Mouse (Mus musculus) liver, adult 2 months (tissue): ENCODE measurements at regions not wholly inside any gene's neighbourhood (a gene's known extent, or its start where the extent isn't known, plus 50 kb on each side); places are given as distances from the start of the nearest gene placed in this dataset.

Experiments used
- DNase-seq: peaks from one replicate; pipeline ENCODE4 v3.0.0-alpha.2; 2011; ENCODE audit warnings: low read depth, low spot score; ENCODE audit errors: extremely low read depth
- H3K27ac ChIP-seq: fragments of 200-500 bp; replicated peaks from 2 replicates; pipeline ENCODE4 v1.5.1; 2012; ENCODE audit warnings: low read depth, mild to moderate bottlenecking, control low read depth, inconsistent platforms, low read length; ENCODE audit not compliant: insufficient read depth
- H3K27me3 ChIP-seq: fragments of 200-500 bp; 2 replicates; pipeline ENCODE4 v1.6.1; 2012; ENCODE audit warnings: mild to moderate bottlenecking, moderate library complexity, low read length, inconsistent platforms; ENCODE audit not compliant: control insufficient read depth, insufficient read depth
- H3K36me3 ChIP-seq: fragments of 200-500 bp; 2 replicates; pipeline ENCODE4 v1.6.1; 2012; ENCODE audit warnings: low read length, inconsistent platforms; ENCODE audit not compliant: control insufficient read depth, insufficient read depth
- H3K4me1 ChIP-seq: fragments of 200-500 bp; 2 replicates; pipeline ENCODE4 v1.6.1; 2011; ENCODE audit warnings: low read length; ENCODE audit not compliant: control insufficient read depth, insufficient read depth
- H3K4me3 ChIP-seq: fragments of 200-500 bp; 2 replicates; pipeline ENCODE4 v1.5.1; 2011; ENCODE audit warnings: low read depth, mild to moderate bottlenecking, control low read depth, low read length, moderate library complexity; ENCODE audit not compliant: insufficient read depth
- H3K79me2 ChIP-seq: fragments of 200-500 bp; 2 replicates; pipeline ENCODE4 v1.6.1; 2012; ENCODE audit warnings: inconsistent platforms, mild to moderate bottlenecking, low read length, moderate library complexity; ENCODE audit not compliant: control insufficient read depth, insufficient read depth
- H3K9ac ChIP-seq: fragments of 200-500 bp; 2 replicates; pipeline ENCODE4 v1.6.1; 2012; ENCODE audit warnings: low read depth, mild to moderate bottlenecking, control low read depth, inconsistent platforms, low read length
- CTCF ChIP-seq: fragments of 200-500 bp; IDR thresholded peaks from 2 replicates; pipeline ENCODE4 v1.5.1; 2011; ENCODE audit warnings: low read depth, low read length, control low read depth
- POLR2A ChIP-seq: fragments of 200-500 bp; IDR thresholded peaks from 2 replicates; pipeline ENCODE4 v1.6.1; 2011; ENCODE audit warnings: low read length, control low read depth; ENCODE audit not compliant: insufficient read depth; ENCODE audit errors: extremely low read depth
- WGBS: fragments of 180-500 bp; shearing (Covaris S2); methylation state at CpG from one replicate; pipeline ENCODE4 v1.1.7; 2018; 5-methylcytosine and 5-hydroxymethylcytosine counted together

DNA sequence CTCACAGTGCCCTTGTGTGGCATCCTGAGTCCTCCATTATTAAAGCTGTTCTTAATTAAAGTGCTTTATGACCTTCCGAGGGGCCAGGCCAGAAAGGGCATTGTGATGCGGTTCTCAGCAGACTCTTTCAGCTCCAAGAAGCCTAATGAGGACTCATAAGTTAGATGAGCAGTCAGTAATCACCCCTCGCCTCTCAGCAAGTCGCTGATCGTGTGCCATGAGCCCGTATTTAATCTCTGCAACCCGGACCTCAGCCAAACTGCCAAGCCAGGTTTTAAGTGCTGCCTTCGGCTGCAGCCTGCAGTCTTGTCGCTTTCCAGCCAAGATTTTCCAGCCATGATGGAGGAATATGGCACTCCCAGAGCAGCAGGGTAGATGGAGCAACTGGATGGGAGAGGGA is 56.1 kb upstream of the Rbfox1 start:
- Histone ChIP-seq H3K36me3 (no peaks in the 10 kb centered on the region), H3K4me1 (no peaks in the 10 kb centered on the region), H3K27ac (no peak overlapping the region), H3K27me3 (no peaks in the 10 kb centered on the region), H3K79me2 (no peaks in the 10 kb centered on the region), H3K9ac (no peak overlapping the region), H3K4me3 (no peak overlapping the region)
- 78% methylated on average over 9 of the region's 9 CpGs for WGBS
- TF ChIP-seq POLR2A (no peak), CTCF (no peak)
- DNase-seq = no peak

DNA sequence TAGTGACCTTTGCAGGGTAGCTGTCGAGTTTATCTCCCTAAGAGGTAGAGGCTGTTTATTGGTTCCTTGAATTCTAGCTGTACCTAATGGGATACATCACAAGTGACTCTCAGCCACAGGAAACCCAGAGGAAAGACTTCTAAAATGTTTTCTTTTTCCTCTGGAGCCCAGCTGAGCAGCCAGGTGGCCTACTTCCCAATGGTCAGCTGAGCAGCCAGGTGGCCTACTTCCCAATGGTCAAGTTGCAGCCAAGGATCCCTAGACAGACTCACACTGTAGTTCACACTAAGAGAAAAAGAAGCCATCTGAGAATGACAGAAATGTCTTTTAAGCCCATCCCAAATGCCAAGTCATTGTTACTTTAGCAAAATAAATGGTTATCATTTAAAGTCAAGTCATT is 61.8 kb upstream of the Rbfox1 start:
- Histone ChIP-seq H3K4me3 (no peak overlapping the region), H3K79me2 (no peaks in the 10 kb centered on the region), H3K9ac (no peak overlapping the region), H3K36me3 (no peaks in the 10 kb centered on the region), H3K27ac (no peak overlapping the region), H3K27me3 (no peaks in the 10 kb centered on the region), H3K4me1 (no peaks in the 10 kb centered on the region)
- TF ChIP-seq CTCF = no peak
- no peak for TF ChIP-seq POLR2A
- WGBS = 20% methylated on average over 1 of the region's 1 CpGs
- no peak for DNase-seq

DNA sequence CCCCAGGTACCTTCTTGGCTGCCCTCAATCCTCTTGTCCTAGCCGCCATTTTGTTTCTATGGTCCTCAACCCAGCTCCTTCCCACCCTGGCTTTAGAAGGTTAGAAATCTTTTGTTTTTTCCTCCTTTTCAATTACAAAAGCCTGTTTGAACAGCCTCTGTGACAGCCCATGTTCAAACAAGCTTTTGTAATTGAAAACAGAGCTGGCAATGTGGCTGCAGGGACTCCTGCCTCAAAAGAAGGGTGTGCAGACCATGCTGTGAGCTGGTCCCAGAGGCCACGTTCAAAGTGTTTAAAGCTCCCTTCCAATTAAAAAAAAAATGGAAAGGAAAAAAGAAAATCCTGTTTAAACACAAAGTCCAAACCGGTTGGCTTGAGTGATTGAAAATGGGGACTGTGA is 68.0 kb upstream of the Rbfox1 start:
- Histone ChIP-seq H3K9ac (no peak overlapping the region), H3K4me3 (no peak overlapping the region)
- 33% methylated on average over 3 of the region's 3 CpGs for WGBS

DNA sequence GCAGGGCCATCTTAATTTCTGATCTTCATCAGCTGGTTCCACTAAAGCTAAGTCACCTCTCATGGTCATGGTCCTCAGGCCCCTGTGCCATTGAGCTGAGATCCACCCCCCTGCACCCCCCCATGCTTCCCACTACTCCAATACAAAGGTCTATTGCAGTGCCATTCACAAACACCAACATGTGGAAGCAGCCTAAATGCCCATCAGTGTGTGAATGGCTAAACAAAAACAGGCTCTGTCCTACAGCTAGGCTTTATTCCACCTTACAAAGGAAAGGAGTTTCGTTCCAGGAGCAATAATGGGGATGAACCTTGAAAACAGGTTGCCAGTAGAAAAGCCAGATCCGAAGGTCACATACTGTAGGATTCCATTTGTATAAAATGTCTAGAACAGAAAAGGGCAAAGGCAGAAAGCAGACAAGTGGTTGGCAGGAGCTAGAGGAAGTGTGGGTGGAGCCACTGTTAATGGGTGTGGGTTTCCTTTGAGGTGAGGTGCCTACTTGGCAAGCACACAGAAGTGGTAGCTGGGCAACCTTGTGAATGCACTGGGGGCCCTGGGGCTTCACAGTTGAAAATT is 72.8 kb upstream of the Rbfox1 start:
- TF ChIP-seq CTCF (no peak), POLR2A (no peak)
- Histone ChIP-seq H3K27ac (no peak overlapping the region), H3K79me2 (no peaks in the 10 kb centered on the region), H3K27me3 (no peaks in the 10 kb centered on the region), H3K4me1 (no peaks in the 10 kb centered on the region), H3K36me3 (no peaks in the 10 kb centered on the region), H3K9ac (no peak overlapping the region), H3K4me3 (no peak overlapping the region)
- no peak for DNase-seq
- WGBS = 85% methylated on average over 2 of the region's 2 CpGs

More for the DNA sequence above, 68.0 kb upstream of the Rbfox1 start:
- Histone ChIP-seq H3K27ac (no peak overlapping the region), H3K36me3 (no peaks in the 10 kb centered on the region), H3K79me2 (no peaks in the 10 kb centered on the region), H3K27me3 (no peaks in the 10 kb centered on the region), H3K4me1 (no peaks in the 10 kb centered on the region)
- no peak for TF ChIP-seq CTCF
- DNase-seq = no peak

DNA sequence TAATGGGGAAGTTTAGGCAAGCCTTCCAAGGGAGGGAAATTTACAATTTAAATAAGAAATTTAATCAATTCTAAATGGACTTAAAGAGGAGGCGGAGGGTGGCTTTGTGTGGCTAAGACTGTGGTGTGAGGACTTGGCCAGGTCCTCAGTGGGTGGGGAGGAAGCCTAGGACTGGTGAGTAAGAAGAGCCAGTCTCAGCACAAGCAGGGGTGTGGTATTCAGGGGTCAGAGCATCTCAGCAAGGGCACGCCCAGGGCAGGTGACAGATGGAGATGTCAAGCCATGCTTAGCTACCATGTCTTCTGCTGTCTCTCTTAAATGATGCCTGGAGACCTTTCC is 73.5 kb upstream of the Rbfox1 start:
- TF ChIP-seq CTCF (no peak), POLR2A (no peak)
- WGBS = 64% methylated on average over 2 of the region's 2 CpGs
- Histone ChIP-seq H3K36me3 (no peaks in the 10 kb centered on the region), H3K79me2 (no peaks in the 10 kb centered on the region), H3K4me3 (no peak overlapping the region), H3K4me1 (no peaks in the 10 kb centered on the region), H3K27me3 (no peaks in the 10 kb centered on the region), H3K27ac (no peak overlapping the region), H3K9ac (no peak overlapping the region)
- no peak for DNase-seq

DNA sequence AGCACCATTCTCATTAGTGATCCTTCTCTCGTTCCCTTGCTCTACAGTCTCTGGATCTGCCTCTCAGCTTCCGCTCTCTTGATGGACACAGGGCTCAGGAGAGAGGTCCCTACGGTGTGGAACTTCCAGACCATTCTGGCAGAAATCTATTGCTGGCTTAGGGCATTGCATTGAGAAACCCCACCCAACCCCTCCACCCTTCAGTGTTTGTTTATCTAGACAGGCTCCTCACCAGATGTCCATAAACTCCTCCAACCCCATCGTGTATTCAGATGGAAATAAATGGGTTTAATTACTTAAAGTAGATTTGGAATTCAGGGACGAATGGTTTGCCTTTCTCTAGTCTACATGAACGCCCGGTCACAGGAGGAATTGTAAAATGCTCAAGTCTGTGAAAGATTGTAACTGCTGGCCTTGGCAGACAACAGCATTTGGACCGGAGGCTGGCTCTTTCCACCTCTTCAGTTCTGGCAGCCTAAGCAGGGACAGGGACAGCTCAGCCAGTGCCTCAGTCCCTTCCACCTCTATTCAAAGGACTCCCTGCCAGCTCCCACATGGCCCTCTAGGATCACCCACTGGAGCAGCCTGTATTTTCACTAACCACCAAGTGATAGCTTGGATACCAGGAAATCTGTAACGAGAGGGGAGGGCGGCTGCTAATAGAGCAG is 74.0 kb upstream of the Rbfox1 start:
- WGBS = 60% methylated on average over 10 of the region's 10 CpGs
- Histone ChIP-seq H3K4me1 (no peaks in the 10 kb centered on the region), H3K4me3 (no peak overlapping the region), H3K27me3 (no peaks in the 10 kb centered on the region), H3K36me3 (no peaks in the 10 kb centered on the region), H3K9ac (no peak overlapping the region), H3K79me2 (no peaks in the 10 kb centered on the region), H3K27ac (no peak overlapping the region)
- TF ChIP-seq POLR2A (no peak), CTCF (no peak)
- no peak for DNase-seq
